8 mouse cellular contexts compared by ENCODE assay signal in genomic region chr1:34536767-34537485, GRCm38 (mm10). TPM values are rescaled to one million over a fixed set of nuclear protein-coding genes. Genes with fewer than 3 reads are reported as not detected.
DNase-seq lines count a peak whose midpoint lies in the region; ATAC-seq and TF ChIP-seq lines count a peak whose summit lies in the region.

No protein-coding gene starts in this region.

- intact Hi-C loops in left cerebral cortex, postnatal 10 days (cut with DNase I) = no loop called here

- peaks cover 15% of the 10 kb centered on the region for H3K4me1 ChIP-seq in hindbrain, embryonic 15.5 days (replicated peaks)
- H3K4me1 ChIP-seq in lung, embryonic 14.5 days (ENCODE audit: insufficient read depth) = 0 out of 2 replicates have a peak, but pooled peaks cover 2% of the 10 kb centered on the region
- peaks cover 5% of the 10 kb centered on the region; the same call in 1 of the 2 replicates for H3K4me1 ChIP-seq in stomach, embryonic 15.5 days

- H3K4me2 ChIP-seq in hindbrain, embryonic 15.5 days = peak overlapping the region; percentile 56
- H3K4me2 ChIP-seq in lung, embryonic 14.5 days = peak overlapping the region; percentile 48
- H3K4me2 ChIP-seq in stomach, embryonic 15.5 days = peak overlapping the region; percentile 54

- no peak overlapping the region for H3K27ac ChIP-seq in hindbrain, embryonic 15.5 days (replicated peaks)
- H3K27ac ChIP-seq in lung, embryonic 14.5 days (ENCODE audit: low read depth) = no peak overlapping the region
- no peak overlapping the region for H3K27ac ChIP-seq in stomach, embryonic 15.5 days

- peak; percentile 28 for DNase-seq in CD4-positive, CD25-positive, alpha-beta regulatory T cell, adult 2 months (ENCODE audit: low read depth, low spot score)
- DNase-seq in lung, embryonic 14.5 days = peak; percentile 45
- no peak for DNase-seq in left cerebral cortex, postnatal 10 days (ENCODE audit: extremely low spot score in 1 of 2, low spot score in 2 of 2)

- no peak for TF ChIP-seq CTCF in lung, embryonic 14.5 days (IDR thresholded peaks at IDR 0.05; ENCODE audit: low read depth)

- 0 out of 2 replicates have a peak overlapping the region, but pooled peaks have one; percentile 9 for H3K9ac ChIP-seq in hindbrain, embryonic 15.5 days
- H3K9ac ChIP-seq in lung, embryonic 14.5 days = no peak overlapping the region
- H3K9ac ChIP-seq in stomach, embryonic 15.5 days = no peak overlapping the region

- ATAC-seq in CD4-positive, CD25-positive, alpha-beta regulatory T cell, adult 4 months = no peak
- peak; percentile 71 for ATAC-seq in common myeloid progenitor, adult 5-6 weeks (replicated peaks; ENCODE audit: low read depth, poor library complexity, severe bottlenecking)
- ATAC-seq in hindbrain, embryonic 15.5 days (ENCODE audit: low FRiP score, low read depth) = peak; percentile 66; the same call in 1 of the 2 replicates
- peak; percentile 88 for ATAC-seq in lung, embryonic 14.5 days (ENCODE audit: insufficient read depth)
- peak; percentile 84 for ATAC-seq in stomach, embryonic 15.5 days (ENCODE audit: insufficient read depth, low FRiP score, low read depth)
- no peak for ATAC-seq in inflammation-experienced regulatory T-cells, adult 6 months

- H3K36me3 ChIP-seq in hindbrain, embryonic 15.5 days = no peaks in the 10 kb centered on the region
- H3K36me3 ChIP-seq in lung, embryonic 14.5 days (ENCODE audit: insufficient read depth) = no peaks in the 10 kb centered on the region
- H3K36me3 ChIP-seq in stomach, embryonic 15.5 days = no peaks in the 10 kb centered on the region

- H3K9me3 ChIP-seq in hindbrain, embryonic 15.5 days = no peaks in the 10 kb centered on the region
- H3K9me3 ChIP-seq in lung, embryonic 14.5 days (ENCODE audit: low read depth, low read length) = no peaks in the 10 kb centered on the region
- no peaks in the 10 kb centered on the region for H3K9me3 ChIP-seq in stomach, embryonic 15.5 days

- H3K27me3 ChIP-seq in hindbrain, embryonic 15.5 days = peaks cover 32% of the 10 kb centered on the region
- H3K27me3 ChIP-seq in lung, embryonic 14.5 days (ENCODE audit: insufficient read depth, low read length) = peaks cover 25% of the 10 kb centered on the region
- peaks cover 18% of the 10 kb centered on the region for H3K27me3 ChIP-seq in stomach, embryonic 15.5 days (replicated peaks)

- 3% methylated on average over 16 of the region's 16 CpGs for WGBS in hindbrain, embryonic 15.5 days
- WGBS in lung, embryonic 14.5 days = 3% methylated on average over 16 of the region's 16 CpGs
- 5% methylated on average over 16 of the region's 16 CpGs for WGBS in stomach, embryonic 15.5 days

- H3K4me3 ChIP-seq in hindbrain, embryonic 15.5 days = peak overlapping the region; percentile 32
- peak overlapping the region; percentile 5; the same call in 1 of the 2 replicates for H3K4me3 ChIP-seq in lung, embryonic 14.5 days (ENCODE audit: low read depth, low read length)
- H3K4me3 ChIP-seq in stomach, embryonic 15.5 days (replicated peaks) = peak overlapping the region; percentile 24

RNA-seq across cellular contexts. Expression of gene Cfc1, which starts 1.5 kb away (rescaled TPM):
- under 1 TPM in 1 of 2 experiments, not detected in 1; 0.31 TPM for polyA plus RNA-seq in CD4-positive, CD25-positive, alpha-beta regulatory T cell, adult 4 months (2017; shearing (Covaris generic))
- not detected in 2 replicates for total RNA-seq in common myeloid progenitor, adult 5-6 weeks (2017)
- 0.14 and 0.45 TPM in 2 replicates for polyA plus RNA-seq in hindbrain, embryonic 15.5 days (2015; fragmentation: Nextera tagmentation; extraction: Ambion mirVana)
- 0.24 TPM in 1 of 2 replicates, not detected in the other for polyA plus RNA-seq in lung, embryonic 14.5 days (2014; fragmentation: Nextera tagmentation; extraction: Ambion mirVana)
- polyA plus RNA-seq in stomach, embryonic 15.5 days (2015; fragmentation: Nextera tagmentation; extraction: Ambion mirVana) = 0.30 and 0.69 TPM in 2 replicates
- not detected for total RNA-seq in left cerebral cortex, postnatal 10 days (2021)
- under 1 TPM in 1 of 3 experiments, not detected in 2; 0.59 TPM for polyA plus RNA-seq in inflammation-experienced regulatory T-cells, adult 6 months (2017; shearing (Covaris generic))

RNA-seq across cellular contexts. Expression of gene Prss40, which starts 23.8 kb away (rescaled TPM):
- not detected for polyA plus RNA-seq in CD4-positive, CD25-positive, alpha-beta regulatory T cell, adult 4 months (2017; shearing (Covaris generic))
- total RNA-seq in common myeloid progenitor, adult 5-6 weeks (2017) = not detected in 2 replicates
- 0.21 TPM in 1 of 2 replicates, not detected in the other for polyA plus RNA-seq in hindbrain, embryonic 15.5 days (2015; fragmentation: Nextera tagmentation; extraction: Ambion mirVana)
- not detected in 2 replicates for polyA plus RNA-seq in lung, embryonic 14.5 days (2014; fragmentation: Nextera tagmentation; extraction: Ambion mirVana)
- not detected in 2 replicates for polyA plus RNA-seq in stomach, embryonic 15.5 days (2015; fragmentation: Nextera tagmentation; extraction: Ambion mirVana)
- not detected for total RNA-seq in left cerebral cortex, postnatal 10 days (2021)
- not detected for polyA plus RNA-seq in inflammation-experienced regulatory T-cells, adult 6 months (2017; shearing (Covaris generic))

RNA-seq across cellular contexts. Expression of gene Prss39, which starts 38.7 kb away (rescaled TPM):
- polyA plus RNA-seq in CD4-positive, CD25-positive, alpha-beta regulatory T cell, adult 4 months (2017; shearing (Covaris generic)) = not detected
- not detected in 2 replicates for total RNA-seq in common myeloid progenitor, adult 5-6 weeks (2017)
- polyA plus RNA-seq in hindbrain, embryonic 15.5 days (2015; fragmentation: Nextera tagmentation; extraction: Ambion mirVana) = not detected in 2 replicates
- not detected in 2 replicates for polyA plus RNA-seq in lung, embryonic 14.5 days (2014; fragmentation: Nextera tagmentation; extraction: Ambion mirVana)
- not detected in 2 replicates for polyA plus RNA-seq in stomach, embryonic 15.5 days (2015; fragmentation: Nextera tagmentation; extraction: Ambion mirVana)
- not detected for total RNA-seq in left cerebral cortex, postnatal 10 days (2021)
- not detected for polyA plus RNA-seq in inflammation-experienced regulatory T-cells, adult 6 months (2017; shearing (Covaris generic))

RNA-seq across cellular contexts. Expression of gene Amer3, which starts 42.5 kb away (rescaled TPM):
- not detected for polyA plus RNA-seq in CD4-positive, CD25-positive, alpha-beta regulatory T cell, adult 4 months (2017; shearing (Covaris generic))
- total RNA-seq in common myeloid progenitor, adult 5-6 weeks (2017) = not detected in 2 replicates
- 27.2 and 29.9 TPM in 2 replicates for polyA plus RNA-seq in hindbrain, embryonic 15.5 days (2015; fragmentation: Nextera tagmentation; extraction: Ambion mirVana)
- 0.11 TPM in 1 of 2 replicates, not detected in the other for polyA plus RNA-seq in lung, embryonic 14.5 days (2014; fragmentation: Nextera tagmentation; extraction: Ambion mirVana)
- 0.73 and 0.75 TPM in 2 replicates for polyA plus RNA-seq in stomach, embryonic 15.5 days (2015; fragmentation: Nextera tagmentation; extraction: Ambion mirVana)
- 10 to 100 TPM; 33.8 to 34.6 TPM for total RNA-seq in left cerebral cortex, postnatal 10 days (2021)
- not detected for polyA plus RNA-seq in inflammation-experienced regulatory T-cells, adult 6 months (2017; shearing (Covaris generic))

Comparison
In these comparisons a context has a peak if more than half of its experiments do, and no peak if none do; other contexts are left out.
1. DNase-seq: peak in CD4-positive, CD25-positive, alpha-beta regulatory T cell, adult 2 months (single experiment) and lung, embryonic 14.5 days (single experiment); none in left cerebral cortex, postnatal 10 days (0 of 2).
2. ATAC-seq: peak in common myeloid progenitor, adult 5-6 weeks (single experiment), hindbrain, embryonic 15.5 days (single experiment), lung, embryonic 14.5 days (single experiment) and stomach, embryonic 15.5 days (single experiment); none in CD4-positive, CD25-positive, alpha-beta regulatory T cell, adult 4 months (single experiment) and inflammation-experienced regulatory T-cells, adult 6 months (single experiment).
3. Peak in every context shown above with its lines, with median percentiles within 50 percentile points of each other: H3K4me2 ChIP-seq and H3K4me3 ChIP-seq.